Mouse (Mus musculus) bone marrow macrophage, adult 2 months (primary cell): ENCODE measurements around the gene Dnajc7.

Experiments
- CTCF ChIP-seq: IDR thresholded peaks from 2 replicates; pipeline ENCODE4 v1.5.1; 2012; ENCODE audit warnings: low read depth, mild to moderate bottlenecking, low read length, moderate library complexity
- POLR2A ChIP-seq: IDR thresholded peaks from 2 replicates; pipeline ENCODE4 v1.6.1; 2012; ENCODE audit warnings: mild to moderate bottlenecking, low read depth, low read length, borderline replicate concordance

DNA sequence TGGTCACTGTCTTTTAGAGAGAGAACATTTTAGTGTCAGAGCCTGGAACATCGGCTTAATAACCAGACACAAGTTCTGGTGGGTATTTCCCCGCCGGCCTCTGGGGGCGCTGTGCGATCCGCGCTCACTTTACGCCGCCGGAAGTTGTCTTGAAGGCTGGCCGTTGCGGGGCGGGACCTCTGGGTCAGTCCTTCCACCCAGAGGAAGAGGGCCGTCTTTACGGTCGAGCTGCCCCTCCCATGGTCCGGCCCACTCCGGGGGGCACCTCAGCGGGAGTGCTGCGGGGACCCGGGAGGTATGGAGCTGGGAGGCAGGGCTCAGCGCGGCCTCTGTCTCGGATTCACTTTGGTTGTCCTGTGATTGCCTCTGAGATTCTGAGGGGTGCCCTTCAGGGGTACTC, 2.7 kb upstream of the Dnajc7 start:
- TF ChIP-seq CTCF (peak; percentile 31; the same call in 1 of the 2 replicates), POLR2A (0 out of 2 replicates have a peak, but pooled peaks have one; percentile 5)
